ENCODE assay signal across 25 mouse cellular contexts in genomic region chr2:130358852-130359251, GRCm38 (mm10). TPM values are rescaled to one million over a fixed set of nuclear protein-coding genes. Genes with fewer than 3 reads are reported as not detected.
DNase-seq lines count a peak whose midpoint lies in the region; ATAC-seq and TF ChIP-seq lines count a peak whose summit lies in the region.
"Had no signal": no experiment of that assay in that cellular context is flagged by ENCODE, and none has a peak within 500 bp of the region (broad histone marks: within the 10 kb centered on the region; RNA-seq: fewer than 3 reads in every experiment).

No protein-coding gene starts in this region.

- no peak overlapping the region for H3K27ac ChIP-seq in hindbrain, embryonic 15.5 days (replicated peaks)
- no peak overlapping the region for H3K27ac ChIP-seq in hindbrain, embryonic 10.5 days
- no peak overlapping the region for H3K27ac ChIP-seq in ES-Bruce4 (ENCODE audit: insufficient read depth, low read length)
- H3K27ac ChIP-seq in forebrain, embryonic 15.5 days (replicated peaks), result no peak overlapping the region
- H3K27ac ChIP-seq: embryonic facial prominence, embryonic 13.5 days; heart, embryonic 13.5 days; hindbrain, embryonic 13.5 days had no signal

- 0 out of 2 replicates have a peak, but pooled peaks have one; percentile 30 for ATAC-seq in hindbrain, embryonic 15.5 days (ENCODE audit: low FRiP score, low read depth)
- ATAC-seq in forebrain, embryonic 15.5 days (replicated peaks), result peak; percentile 80
- ATAC-seq: CD4-positive, CD25-positive, alpha-beta regulatory T cell, adult 4 months; intestine, embryonic 16.5 days had no signal

- peaks cover 8% of the 10 kb centered on the region for H3K4me1 ChIP-seq in hindbrain, embryonic 15.5 days (replicated peaks)
- peaks cover 14% of the 10 kb centered on the region for H3K4me1 ChIP-seq in hindbrain, embryonic 10.5 days (replicated peaks)
- peaks cover 2% of the 10 kb centered on the region for H3K4me1 ChIP-seq in ES-Bruce4 (ENCODE audit: control insufficient read depth, insufficient read depth, low read length)
- H3K4me1 ChIP-seq in forebrain, embryonic 15.5 days, result peaks cover 22% of the 10 kb centered on the region

- no peak for TF ChIP-seq POLR2A in ES-Bruce4 (IDR thresholded peaks at IDR 0.05; ENCODE audit: insufficient read depth, low read length)
- TF ChIP-seq POLR2A in brain, embryonic 14.5 days (IDR thresholded peaks at IDR 0.05; ENCODE audit: borderline replicate concordance, extremely low read depth, insufficient read depth, insufficient read length, poor library complexity, severe bottlenecking), result no peak

- 16% methylated on average over 5 of the region's 5 CpGs for WGBS in hindbrain, embryonic 15.5 days
- 23% methylated on average over 5 of the region's 5 CpGs for WGBS in hindbrain, embryonic 10.5 days
- WGBS in forebrain, embryonic 15.5 days, result 6% methylated on average over 5 of the region's 5 CpGs

- no peak overlapping the region for H3K4me3 ChIP-seq in hindbrain, embryonic 15.5 days
- no peak overlapping the region for H3K4me3 ChIP-seq in hindbrain, embryonic 10.5 days
- no peak overlapping the region for H3K4me3 ChIP-seq in ES-Bruce4 (ENCODE audit: low read depth, low read length)
- H3K4me3 ChIP-seq in forebrain, embryonic 15.5 days, result no peak overlapping the region
- H3K4me3 ChIP-seq: embryonic facial prominence, embryonic 13.5 days; heart, embryonic 13.5 days; hindbrain, embryonic 13.5 days had no signal

- 0 out of 2 replicates have a peak, but pooled peaks have one; percentile 9 for TF ChIP-seq EP300 in ES-Bruce4 (IDR thresholded peaks at IDR 0.05; ENCODE audit: insufficient read depth, low read depth, low read length)

- H3K36me3 ChIP-seq in hindbrain, embryonic 15.5 days, result no peaks in the 10 kb centered on the region
- H3K36me3 ChIP-seq in hindbrain, embryonic 10.5 days, result no peaks in the 10 kb centered on the region
- no peaks in the 10 kb centered on the region for H3K36me3 ChIP-seq in ES-Bruce4 (ENCODE audit: control insufficient read depth, insufficient read depth, low read length, poor library complexity, severe bottlenecking)
- no peaks in the 10 kb centered on the region for H3K36me3 ChIP-seq in forebrain, embryonic 15.5 days
- H3K36me3 ChIP-seq: embryonic facial prominence, embryonic 13.5 days; heart, embryonic 13.5 days had no signal

- DNase-seq in hindbrain, embryonic 10.5 days (ENCODE audit: low spot score), result no peak
- DNase-seq in brain, embryonic 14.5 days (ENCODE audit: low read depth), result peak; percentile 87
- no peak for DNase-seq in cerebellum, postnatal 10 days
- no peak for DNase-seq in right cerebral cortex, postnatal 36 days (ENCODE audit: low spot score in 2 of 2)
- no peak for DNase-seq in adrenal gland, postnatal 4 days (ENCODE audit: low spot score in 2 of 2)
- DNase-seq: adrenal gland, postnatal 10 days; B cell, adult 2 months; cerebellum, adult 9-10 months; cerebellum, postnatal 36 days; gastrocnemius, postnatal 14 days; heart, postnatal 36 days; kidney, adult 2 months had no signal

- no peaks in the 10 kb centered on the region for H3K9me3 ChIP-seq in hindbrain, embryonic 15.5 days
- H3K9me3 ChIP-seq in hindbrain, embryonic 10.5 days, result no peaks in the 10 kb centered on the region
- no peaks in the 10 kb centered on the region for H3K9me3 ChIP-seq in ES-Bruce4 (replicated peaks; ENCODE audit: control insufficient read depth, insufficient read depth, low read length, poor library complexity, severe bottlenecking)
- no peaks in the 10 kb centered on the region for H3K9me3 ChIP-seq in forebrain, embryonic 15.5 days
- H3K9me3 ChIP-seq: embryonic facial prominence, embryonic 13.5 days; heart, embryonic 13.5 days; hindbrain, embryonic 13.5 days had no signal

- no peak overlapping the region for H3K9ac ChIP-seq in hindbrain, embryonic 15.5 days
- no peak overlapping the region for H3K9ac ChIP-seq in ES-Bruce4 (ENCODE audit: low read depth, poor library complexity, severe bottlenecking)
- H3K9ac ChIP-seq in forebrain, embryonic 15.5 days (replicated peaks), result no peak overlapping the region
- H3K9ac ChIP-seq: embryonic facial prominence, embryonic 13.5 days; heart, embryonic 13.5 days; hindbrain, embryonic 13.5 days had no signal

- no peak overlapping the region for H3K4me2 ChIP-seq in hindbrain, embryonic 15.5 days
- no peak overlapping the region for H3K4me2 ChIP-seq in forebrain, embryonic 15.5 days (replicated peaks)
- H3K4me2 ChIP-seq: embryonic facial prominence, embryonic 13.5 days; heart, embryonic 13.5 days; hindbrain, embryonic 13.5 days had no signal

- H3K27me3 ChIP-seq in hindbrain, embryonic 15.5 days, result peaks cover 48% of the 10 kb centered on the region
- peaks cover 62% of the 10 kb centered on the region for H3K27me3 ChIP-seq in hindbrain, embryonic 10.5 days (ENCODE audit: insufficient read depth, poor library complexity, severe bottlenecking)
- H3K27me3 ChIP-seq in ES-Bruce4 (ENCODE audit: control insufficient read depth, insufficient read depth, low read length, poor library complexity, severe bottlenecking), result peaks cover 8% of the 10 kb centered on the region
- peaks cover 18% of the 10 kb centered on the region for H3K27me3 ChIP-seq in forebrain, embryonic 15.5 days

- no peak for TF ChIP-seq CTCF in ES-Bruce4 (IDR thresholded peaks at IDR 0.05; ENCODE audit: low read depth, low read length)
- TF ChIP-seq CTCF in brain, embryonic 14.5 days (IDR thresholded peaks at IDR 0.05; ENCODE audit: borderline replicate concordance, extremely low read depth, insufficient read depth, insufficient read length), result no peak

RNA-seq across cellular contexts. Expression of gene Cpxm1, which starts 38.5 kb away (rescaled TPM):
- polyA plus RNA-seq in hindbrain, embryonic 15.5 days (2015; fragmentation: Nextera tagmentation; extraction: Ambion mirVana), result 29.0 and 32.6 TPM in 2 replicates
- 49.3 and 56.7 TPM in 2 replicates for polyA plus RNA-seq in hindbrain, embryonic 10.5 days (2016; fragmentation: Nextera tagmentation; extraction: Ambion mirVana)
- polyA plus RNA-seq in ES-Bruce4 (2011; ENCODE audit: insufficient read depth, insufficient read length, low read depth, missing spikeins), result 8.1 and 10.9 TPM in 2 replicates
- 15.4 and 24.0 TPM in 2 replicates for polyA plus RNA-seq in brain, embryonic 14.5 days (2012; rRNA removed)
- 14.6 and 15.2 TPM in 2 replicates for polyA plus RNA-seq in forebrain, embryonic 15.5 days (2015; fragmentation: Nextera tagmentation; extraction: Ambion mirVana)
- 10 to 100 TPM; 18.1 to 22.0 TPM for total RNA-seq in adrenal gland, postnatal 4 days (2021)

RNA-seq across cellular contexts. Expression of gene Gm28372, which starts 46.2 kb away (rescaled TPM):
- 0.12 and 0.26 TPM in 2 replicates for polyA plus RNA-seq in hindbrain, embryonic 15.5 days (2015; fragmentation: Nextera tagmentation; extraction: Ambion mirVana)
- polyA plus RNA-seq in hindbrain, embryonic 10.5 days (2016; fragmentation: Nextera tagmentation; extraction: Ambion mirVana), result not detected in 2 replicates
- not detected in 2 replicates for polyA plus RNA-seq in ES-Bruce4 (2011; ENCODE audit: insufficient read depth, insufficient read length, low read depth, missing spikeins)
- not detected in 2 replicates for polyA plus RNA-seq in brain, embryonic 14.5 days (2012; rRNA removed)
- polyA plus RNA-seq in forebrain, embryonic 15.5 days (2015; fragmentation: Nextera tagmentation; extraction: Ambion mirVana), result 0.24 and 0.25 TPM in 2 replicates
- total RNA-seq in adrenal gland, postnatal 4 days (2021), result not detected
- total RNA-seq: adrenal gland, postnatal 10 days; gastrocnemius, adult 18-20 months; gastrocnemius, postnatal 14 days; heart, adult 8-10 months; heart, postnatal 36 days; MEL had no signal
- polyA plus RNA-seq: CD4-positive, CD25-positive, alpha-beta regulatory T cell, adult 4 months; embryonic facial prominence, embryonic 13.5 days; gonadal fat pad, adult 2 months; heart, embryonic 13.5 days; heart, postnatal 0 days; hindbrain, embryonic 13.5 days; intestine, embryonic 16.5 days; kidney, adult 2 months had no signal

RNA-seq across cellular contexts. Expression of gene 1700020A23Rik, which starts 46.2 kb away (rescaled TPM):
- 0.38 and 0.97 TPM in 2 replicates for polyA plus RNA-seq in hindbrain, embryonic 15.5 days (2015; fragmentation: Nextera tagmentation; extraction: Ambion mirVana)
- polyA plus RNA-seq in hindbrain, embryonic 10.5 days (2016; fragmentation: Nextera tagmentation; extraction: Ambion mirVana), result 0.25 TPM in 1 of 2 replicates, not detected in the other
- not detected in 2 replicates for polyA plus RNA-seq in ES-Bruce4 (2011; ENCODE audit: insufficient read depth, insufficient read length, low read depth, missing spikeins)
- not detected in 2 replicates for polyA plus RNA-seq in brain, embryonic 14.5 days (2012; rRNA removed)
- polyA plus RNA-seq in forebrain, embryonic 15.5 days (2015; fragmentation: Nextera tagmentation; extraction: Ambion mirVana), result 0.42 and 0.45 TPM in 2 replicates
- total RNA-seq in adrenal gland, postnatal 4 days (2021), result not detected
- total RNA-seq: adrenal gland, postnatal 10 days; gastrocnemius, adult 18-20 months; gastrocnemius, postnatal 14 days; heart, adult 8-10 months; heart, postnatal 36 days; MEL had no signal
- polyA plus RNA-seq: CD4-positive, CD25-positive, alpha-beta regulatory T cell, adult 4 months; embryonic facial prominence, embryonic 13.5 days; heart, embryonic 13.5 days; heart, postnatal 0 days had no signal

RNA-seq across cellular contexts. Expression of gene Tmem239, which starts 47.4 kb away (rescaled TPM):
- polyA plus RNA-seq in hindbrain, embryonic 15.5 days (2015; fragmentation: Nextera tagmentation; extraction: Ambion mirVana), result 0.36 TPM in 1 of 2 replicates, not detected in the other
- not detected in 2 replicates for polyA plus RNA-seq in hindbrain, embryonic 10.5 days (2016; fragmentation: Nextera tagmentation; extraction: Ambion mirVana)
- polyA plus RNA-seq in ES-Bruce4 (2011; ENCODE audit: insufficient read depth, insufficient read length, low read depth, missing spikeins), result not detected in 2 replicates
- not detected in 2 replicates for polyA plus RNA-seq in brain, embryonic 14.5 days (2012; rRNA removed)
- not detected in 2 replicates for polyA plus RNA-seq in forebrain, embryonic 15.5 days (2015; fragmentation: Nextera tagmentation; extraction: Ambion mirVana)
- not detected for total RNA-seq in adrenal gland, postnatal 4 days (2021)
- total RNA-seq: adrenal gland, postnatal 10 days; gastrocnemius, adult 18-20 months; gastrocnemius, postnatal 14 days; heart, adult 8-10 months; heart, postnatal 36 days; MEL had no signal
- polyA plus RNA-seq: CD4-positive, CD25-positive, alpha-beta regulatory T cell, adult 4 months; heart, postnatal 0 days; intestine, embryonic 16.5 days; kidney, adult 2 months had no signal
